Mouse (Mus musculus) kidney, adult 18-20 months (tissue): ENCODE results near the gene Hagh.

Experiments
- DNase-seq: peaks from one replicate; pipeline ENCODE4 v3.0.0; 2021

Hagh gene

DNA sequence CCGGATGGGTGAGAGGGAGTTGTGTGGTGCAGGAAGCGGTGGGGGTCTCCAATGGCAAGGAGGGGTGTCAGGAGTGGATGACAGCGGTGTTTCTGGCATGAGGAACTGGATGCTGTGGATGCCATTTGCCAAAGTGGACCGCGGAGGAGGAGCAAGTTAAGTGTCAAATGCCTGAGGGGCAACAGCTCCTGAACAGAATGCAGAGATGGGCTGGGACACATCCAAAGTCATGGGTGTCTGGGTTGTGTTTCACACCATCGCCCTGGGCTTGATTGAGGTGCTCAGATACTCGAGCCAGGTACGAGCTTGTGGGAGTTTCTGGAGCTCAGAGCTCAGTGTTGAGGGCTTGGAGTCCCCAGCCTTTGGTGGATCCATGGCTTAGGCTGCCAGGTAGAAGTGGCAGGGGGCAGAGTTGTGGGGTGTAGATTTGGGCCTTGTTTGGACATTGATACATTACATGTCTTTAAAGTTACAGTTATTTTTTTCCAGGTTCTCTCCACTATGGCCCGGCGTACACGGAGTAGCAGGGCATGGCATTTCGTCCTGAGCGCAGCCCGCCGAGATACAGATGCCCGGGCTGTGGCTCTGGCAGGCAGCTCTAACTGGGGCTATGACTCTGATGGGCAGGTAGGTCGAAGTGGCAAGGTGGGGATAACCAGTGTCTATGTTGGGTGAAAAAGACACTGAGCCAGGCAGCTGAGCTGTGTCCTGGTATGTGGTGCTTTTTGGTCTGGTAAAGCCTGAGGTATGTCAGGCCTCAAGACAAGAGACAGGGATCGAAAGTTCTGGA is 47.5 kb downstream of the Hagh start:
- no peak for DNase-seq

DNA sequence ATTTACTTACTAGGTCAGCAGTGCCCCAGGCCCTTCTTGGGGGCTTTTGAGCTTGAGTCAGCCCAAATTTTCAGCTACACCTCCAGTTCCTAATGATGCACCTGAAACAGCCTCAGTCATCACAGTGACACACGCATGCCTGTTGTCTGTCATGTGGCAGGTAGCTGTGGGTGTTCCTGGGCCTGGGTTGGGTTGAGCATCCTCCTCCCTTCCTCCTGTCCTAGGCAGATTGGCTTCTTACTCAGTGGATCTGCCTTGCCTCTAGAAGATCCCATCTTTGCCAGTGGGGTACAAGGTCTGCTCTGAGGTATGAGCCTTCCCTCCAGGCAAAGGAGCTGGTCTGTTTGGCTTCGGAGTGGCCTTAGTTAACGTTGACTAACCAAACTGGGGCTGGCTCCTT is 48.9 kb downstream of the Hagh start:
- no peak for DNase-seq

DNA sequence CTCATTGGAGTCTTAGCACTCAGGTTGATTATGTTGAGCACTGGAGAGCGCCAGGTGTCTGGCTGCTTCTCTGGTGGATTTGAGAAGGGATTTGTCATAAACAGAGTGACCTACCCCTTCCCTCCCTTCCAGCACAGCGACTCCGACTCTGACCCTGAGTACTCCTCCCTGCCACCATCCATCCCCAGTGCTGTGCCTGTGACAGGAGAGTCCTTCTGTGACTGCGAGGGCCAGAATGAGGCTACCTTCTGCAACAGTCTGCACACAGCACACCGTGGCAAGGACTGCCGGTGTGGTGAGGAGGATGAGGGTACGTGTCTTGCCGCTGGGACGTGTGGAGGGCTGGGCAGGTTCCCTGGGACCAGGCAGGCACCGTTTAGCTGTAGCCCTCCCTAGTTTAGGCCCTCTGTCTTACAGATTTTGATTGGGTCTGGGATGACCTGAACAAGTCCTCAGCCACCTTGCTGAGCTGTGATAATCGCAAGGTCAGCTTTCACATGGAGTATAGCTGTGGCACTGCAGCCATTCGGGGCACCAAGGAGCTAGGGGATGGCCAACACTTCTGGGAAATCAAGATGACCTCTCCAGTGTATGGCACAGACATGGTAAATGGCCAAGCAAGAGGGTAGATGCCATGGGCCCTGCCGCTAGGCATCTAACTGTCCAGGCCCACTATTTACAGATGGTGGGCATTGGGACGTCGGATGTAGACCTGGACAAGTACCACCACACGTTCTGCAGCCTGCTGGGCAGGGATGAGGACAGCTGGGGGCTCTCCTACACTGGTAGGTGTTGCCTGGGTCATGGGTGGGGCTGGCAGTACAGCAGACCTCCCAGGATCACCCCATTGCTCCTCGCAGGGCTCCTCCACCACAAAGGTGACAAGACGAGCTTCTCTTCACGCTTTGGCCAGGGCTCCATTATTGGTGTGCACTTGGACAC is 50.5 kb downstream of the Hagh start:
- DNase-seq, result no peak

DNA sequence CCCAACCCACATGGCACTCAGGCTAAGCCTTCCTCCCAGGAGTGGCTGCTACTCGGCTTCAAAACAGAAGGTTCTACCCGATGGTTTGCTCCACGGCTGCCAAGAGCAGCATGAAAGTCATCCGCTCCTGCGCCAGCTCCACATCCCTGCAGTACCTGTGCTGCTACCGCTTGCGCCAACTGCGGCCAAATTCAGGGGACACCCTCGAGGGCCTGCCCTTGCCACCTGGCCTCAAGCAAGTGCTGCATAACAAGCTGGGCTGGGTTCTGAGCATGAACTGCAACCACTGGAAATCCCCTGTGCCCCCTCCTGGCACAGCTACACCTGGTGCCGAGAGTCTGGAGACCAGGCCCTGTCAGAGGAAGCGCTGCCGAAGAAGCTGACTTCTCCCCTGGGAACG is 51.4 kb downstream of the Hagh start:
- DNase-seq, result no peak

DNA sequence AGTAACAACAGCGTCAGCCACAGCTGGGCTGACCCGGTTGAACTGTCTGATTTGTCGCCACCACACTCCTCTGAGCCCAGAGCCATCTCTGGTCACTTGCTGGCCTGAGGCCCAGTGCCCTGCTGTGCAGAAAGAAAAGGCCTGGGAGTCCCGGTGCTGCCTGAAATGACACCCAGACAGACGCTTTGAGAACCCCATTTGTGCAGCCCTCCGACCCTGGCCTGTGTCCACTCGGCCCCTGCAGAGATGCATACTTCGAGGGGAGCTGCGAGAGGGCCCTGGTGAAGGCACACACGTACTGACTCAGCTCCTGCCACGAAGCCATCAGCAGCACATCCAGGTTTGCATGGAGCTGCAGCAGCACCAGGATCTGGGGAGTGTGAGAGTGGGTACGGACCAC is 52.8 kb downstream of the Hagh start:
- no peak for DNase-seq

DNA sequence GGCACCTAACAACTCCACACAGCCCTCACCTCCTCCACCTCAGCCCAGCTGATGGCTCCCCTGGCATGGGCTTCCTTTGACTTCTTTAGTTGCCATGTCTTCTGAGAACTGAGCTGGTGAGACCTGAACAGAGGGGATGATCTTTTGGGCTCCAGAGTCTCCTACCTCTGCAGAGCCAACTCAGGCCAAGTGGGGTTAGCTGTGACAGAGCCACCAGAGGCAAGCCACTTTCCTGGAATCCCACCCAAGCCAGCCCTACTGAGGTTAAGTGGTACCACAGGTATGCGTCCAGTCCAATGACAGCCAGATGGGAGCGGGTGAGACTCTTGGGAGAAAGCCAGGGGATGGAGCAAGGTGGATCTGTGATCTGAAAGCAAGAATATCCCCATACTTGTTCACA is 53.3 kb downstream of the Hagh start:
- DNase-seq, result no peak

DNA sequence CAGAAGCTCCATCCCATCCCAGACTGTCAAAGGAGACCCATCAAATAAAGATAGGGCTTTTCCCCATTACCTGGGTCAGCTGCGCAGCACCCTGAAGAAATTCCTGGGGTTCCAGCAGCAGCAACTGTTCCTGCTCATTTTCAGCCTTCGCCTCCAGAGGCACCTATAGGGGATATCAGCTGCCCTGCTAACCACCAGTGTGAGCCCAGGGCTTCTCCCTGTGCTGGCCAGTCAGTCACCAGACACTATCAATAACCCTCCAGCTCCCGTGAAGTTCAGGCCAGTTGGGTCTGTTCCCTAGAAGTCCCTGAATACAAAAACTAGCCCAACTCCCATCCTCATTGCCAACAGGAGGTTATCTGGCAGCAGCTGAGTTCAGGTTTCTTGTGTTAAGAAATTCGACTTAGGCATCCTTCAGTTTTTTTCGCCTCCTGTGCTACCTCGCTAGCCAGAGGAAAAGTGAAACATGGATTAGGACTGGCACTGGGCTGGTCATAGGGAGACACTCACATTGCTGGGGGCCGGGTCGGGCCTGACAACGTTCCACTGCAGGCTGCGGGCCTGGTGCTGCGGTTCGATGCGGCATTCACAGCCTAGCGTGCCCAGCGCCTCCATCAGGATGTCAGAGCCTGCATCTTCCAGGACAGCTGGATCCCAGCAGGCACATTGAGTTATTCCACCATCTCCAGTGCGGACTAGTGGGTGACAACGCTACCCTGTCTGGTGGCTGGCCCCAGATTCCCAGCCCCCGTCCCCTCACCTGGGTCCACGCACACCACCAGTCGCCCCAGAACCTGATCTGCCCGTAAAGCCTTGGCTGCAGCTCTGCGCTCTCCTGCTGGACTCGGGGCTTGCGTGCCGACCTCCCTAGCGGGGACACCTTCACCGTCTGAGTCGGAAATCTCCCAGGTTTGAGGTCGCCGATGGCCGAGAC is 54.4 kb downstream of the Hagh start:
- DNase-seq, result no peak

DNA sequence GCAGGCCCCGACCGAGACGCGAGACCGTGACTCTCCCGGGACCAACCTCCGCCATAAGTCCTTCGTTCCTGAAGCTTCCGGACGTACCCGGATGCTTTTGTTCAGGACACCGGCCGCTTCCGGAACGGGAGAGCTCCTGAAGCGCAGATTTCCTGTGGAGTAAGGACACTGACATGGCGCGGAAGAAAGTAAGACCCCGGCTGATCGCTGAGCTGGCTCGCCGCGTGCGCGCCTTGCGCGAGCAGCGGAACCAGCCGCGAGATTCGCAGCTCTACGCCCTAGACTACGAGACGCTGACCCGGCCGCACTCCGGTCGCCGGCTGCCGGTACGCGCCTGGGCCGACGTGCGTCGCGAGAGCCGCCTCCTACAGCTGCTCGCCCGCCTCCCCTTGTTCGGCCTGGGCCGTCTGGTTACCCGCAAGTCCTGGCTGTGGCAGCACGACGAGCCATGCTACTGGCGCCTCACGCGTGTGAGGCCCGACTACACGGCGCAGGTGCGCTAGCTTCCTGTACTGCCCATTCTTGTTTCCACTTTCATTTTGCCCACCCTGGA is 55.1 kb downstream of the Hagh start, which contains the start of the genes Eme2 and Mrps34:
Gene Eme2, minus strand, starts transcription at position 93 of the 553 bp plus-strand sequence.
Gene Mrps34, plus strand, starts transcription at position 122 of the 553 bp plus-strand sequence.
- DNase-seq, result peak; percentile 87

DNA sequence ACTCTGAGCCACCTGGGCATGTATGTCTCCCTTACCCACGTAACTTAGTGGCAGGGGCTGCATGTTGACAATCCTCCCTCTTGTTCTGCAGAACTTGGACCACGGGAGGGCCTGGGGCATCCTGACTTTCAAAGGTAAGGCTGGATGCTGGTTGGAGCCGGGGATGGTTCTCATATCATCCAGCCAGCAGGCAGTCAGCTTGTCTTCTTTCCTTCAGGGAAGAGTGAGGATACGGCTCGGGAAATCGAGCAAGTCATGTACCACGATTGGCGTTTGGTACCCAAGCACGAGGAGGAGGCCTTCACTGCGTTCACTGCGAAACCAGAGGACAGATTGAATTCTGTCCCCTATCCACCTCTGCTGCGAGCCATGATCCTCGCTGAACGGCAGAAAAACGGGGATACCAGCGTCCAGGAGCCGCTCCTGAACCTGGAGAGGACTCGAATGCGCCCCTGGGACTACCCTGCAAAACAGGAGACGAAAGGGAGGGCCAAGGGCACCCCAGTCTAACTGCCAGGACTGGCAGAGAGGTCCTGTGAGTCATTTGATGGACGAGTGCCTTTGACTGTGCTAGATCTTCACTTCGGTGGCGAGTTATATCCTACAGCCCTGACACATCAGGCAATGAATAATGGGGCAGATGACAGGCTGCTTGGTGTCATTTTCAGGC is 55.8 kb downstream of the Hagh start:
- DNase-seq, result no peak

DNA sequence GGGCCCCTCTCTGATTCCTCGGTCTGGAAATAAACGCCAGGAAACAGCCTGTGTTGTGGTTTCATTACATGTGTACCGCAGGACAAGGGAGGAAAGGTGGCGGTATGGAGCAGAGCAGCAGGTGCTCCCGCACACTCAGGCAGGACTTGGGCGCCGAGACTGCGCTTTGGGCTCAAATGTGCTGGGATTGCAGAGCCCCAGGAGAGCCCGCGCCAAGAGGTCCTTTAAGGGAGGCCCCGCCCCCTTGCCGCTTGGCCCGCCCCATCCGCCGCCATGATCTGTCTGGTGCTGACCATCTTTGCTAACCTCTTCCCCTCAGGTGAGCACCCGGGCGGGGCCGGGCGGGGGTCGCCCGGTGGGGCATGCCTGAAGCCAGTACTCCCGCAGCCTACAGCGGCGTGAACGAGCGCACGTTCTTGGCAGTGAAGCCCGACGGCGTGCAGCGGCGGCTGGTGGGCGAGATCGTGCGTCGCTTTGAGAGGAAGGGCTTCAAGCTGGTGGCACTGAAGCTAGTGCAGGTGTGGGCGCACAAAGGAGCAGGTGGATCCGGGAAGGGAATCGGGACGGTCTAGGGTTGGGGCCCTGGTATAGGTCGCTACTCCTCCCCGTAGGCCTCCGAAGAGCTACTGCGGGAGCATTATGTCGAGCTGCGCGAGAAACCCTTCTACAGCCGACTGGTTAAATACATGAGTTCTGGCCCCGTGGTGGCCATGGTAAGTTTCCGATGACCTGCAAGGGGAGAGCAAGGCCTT is 56.5 kb downstream of the Hagh start, which contains the start of gene Nme3:
Gene Nme3, plus strand, starts transcription at position 260 of the 752 bp plus-strand sequence.
- peak; percentile 84 for DNase-seq

DNA sequence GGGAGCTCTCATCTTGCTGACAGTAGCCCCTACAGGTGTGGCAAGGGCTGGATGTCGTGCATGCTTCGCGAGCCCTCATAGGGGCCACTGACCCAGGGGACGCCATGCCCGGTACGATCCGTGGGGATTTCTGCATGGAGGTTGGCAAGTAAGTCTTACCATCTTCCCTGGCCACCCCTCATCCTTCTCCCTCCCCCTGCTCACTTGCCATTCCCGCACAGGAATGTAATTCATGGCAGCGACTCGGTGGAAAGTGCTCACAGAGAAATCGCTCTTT is 57.0 kb downstream of the Hagh start:
- DNase-seq, result no peak

DNA sequence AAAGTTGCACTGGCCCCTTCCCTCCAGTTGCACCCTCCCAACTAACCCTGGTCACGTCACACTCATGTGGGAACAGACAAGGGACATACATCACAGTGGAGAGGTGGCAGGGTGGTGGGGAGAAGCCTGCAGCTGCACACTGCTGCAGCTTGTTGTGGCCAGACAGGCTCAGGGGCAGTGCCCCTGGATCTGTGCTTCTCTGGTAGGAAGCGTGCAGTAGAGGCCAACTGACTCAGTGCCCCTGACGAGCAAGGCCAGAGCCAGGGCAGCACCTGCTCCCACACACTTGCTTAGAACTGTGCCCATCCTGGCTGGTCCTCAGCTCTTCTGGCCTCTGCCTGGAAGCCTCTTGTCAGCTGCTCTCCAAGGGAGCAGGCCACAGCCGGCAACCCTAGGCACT is 57.7 kb downstream of the Hagh start:
- DNase-seq, result no peak

DNA sequence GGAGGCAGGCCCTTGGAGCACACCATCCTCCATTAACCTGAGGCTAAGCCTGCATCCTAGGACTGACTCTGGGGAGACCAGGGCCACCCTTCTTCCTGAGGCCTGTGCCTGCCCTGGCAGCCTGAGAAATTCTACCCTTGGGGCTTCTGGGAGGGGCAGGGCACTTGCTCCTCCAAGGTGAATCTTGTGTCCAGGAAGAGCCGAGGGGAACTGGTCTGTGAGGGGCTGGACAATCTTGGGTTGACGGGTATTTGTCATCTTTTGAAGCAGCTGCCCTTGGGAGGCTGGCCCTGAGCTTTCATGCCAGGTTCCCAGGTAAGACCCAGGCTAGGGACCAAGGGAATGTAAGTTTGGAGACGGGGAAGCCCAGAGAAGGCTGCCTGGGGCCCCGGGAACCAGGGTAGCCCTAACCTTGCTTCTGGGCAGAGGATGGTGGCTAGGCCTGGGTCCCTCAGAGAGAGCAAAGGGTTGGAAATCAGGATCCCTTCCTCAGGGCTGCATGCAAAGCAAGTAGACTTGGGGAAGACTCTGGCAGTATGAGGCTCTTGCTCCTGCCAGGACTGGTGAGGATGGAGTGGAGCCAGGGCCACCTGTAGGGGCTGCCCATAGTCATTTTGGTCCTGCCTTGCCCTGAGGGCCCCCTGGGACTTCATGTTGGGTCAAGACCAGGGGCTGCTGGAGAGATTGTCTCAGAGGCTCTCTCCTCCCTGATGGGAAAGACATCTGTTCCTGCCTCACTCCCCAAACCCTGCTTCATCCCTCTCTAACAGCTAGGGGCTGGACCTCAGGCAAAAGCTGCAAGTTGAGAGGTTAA is 58.3 kb downstream of the Hagh start:
- no peak for DNase-seq

DNA sequence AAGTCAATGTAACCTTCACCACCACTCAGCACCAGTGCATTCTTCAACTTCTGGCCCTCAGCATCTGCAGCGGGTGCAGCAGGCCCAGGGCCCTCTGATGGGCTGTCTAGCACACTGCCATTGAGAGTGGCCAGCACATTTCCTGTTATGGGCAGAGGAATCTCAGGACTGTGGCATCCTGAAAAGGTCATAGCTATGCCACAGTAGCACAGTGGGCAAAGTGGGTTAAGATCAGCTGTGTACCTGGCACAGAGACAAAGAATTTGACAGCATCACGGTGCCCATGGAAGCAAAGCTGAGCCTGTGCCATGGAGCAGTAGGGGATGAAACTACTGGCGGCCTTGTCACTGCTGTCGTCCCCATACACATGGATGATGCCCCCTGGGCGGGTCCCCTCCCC is 59.2 kb downstream of the Hagh start:
- DNase-seq, result no peak

DNA sequence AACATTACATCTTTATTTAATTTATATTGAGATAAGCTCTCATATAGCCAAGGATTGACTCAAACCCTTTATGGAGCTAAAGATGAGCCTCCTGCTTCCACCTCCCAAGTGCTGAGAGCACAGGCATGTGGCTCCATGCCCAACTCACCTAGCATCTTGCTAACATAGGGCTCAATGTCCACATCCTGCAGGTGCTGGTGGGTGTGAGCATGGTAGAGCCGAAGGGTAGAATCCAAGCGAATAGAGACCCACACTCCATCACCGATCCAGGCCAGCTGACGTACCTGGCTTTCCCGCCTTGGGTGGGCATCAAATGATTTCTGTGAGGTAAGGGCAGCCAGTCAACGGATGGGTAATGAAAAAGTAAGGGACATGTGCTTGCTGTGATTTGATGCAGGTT is 60.1 kb downstream of the Hagh start:
- DNase-seq, result no peak

DNA sequence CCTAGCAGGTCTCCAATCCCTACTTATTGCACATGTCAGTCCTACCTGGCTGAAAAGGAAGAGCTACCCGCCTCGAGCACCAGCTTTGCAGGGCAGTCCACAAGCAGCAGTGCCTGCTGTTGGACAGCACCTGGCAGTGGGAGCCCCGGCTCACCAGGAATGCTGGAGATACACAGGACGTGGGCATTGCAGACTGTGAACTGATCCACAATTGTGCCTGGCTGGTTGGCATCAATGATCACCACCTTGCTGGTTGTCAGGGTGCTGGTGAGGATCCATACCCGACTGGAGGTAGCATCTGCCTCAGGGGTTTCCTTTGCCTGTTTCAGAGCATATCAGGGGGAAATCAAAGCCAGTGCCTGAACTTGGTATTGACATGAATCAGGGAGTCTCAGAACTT is 62.2 kb downstream of the Hagh start:
- no peak for DNase-seq

DNA sequence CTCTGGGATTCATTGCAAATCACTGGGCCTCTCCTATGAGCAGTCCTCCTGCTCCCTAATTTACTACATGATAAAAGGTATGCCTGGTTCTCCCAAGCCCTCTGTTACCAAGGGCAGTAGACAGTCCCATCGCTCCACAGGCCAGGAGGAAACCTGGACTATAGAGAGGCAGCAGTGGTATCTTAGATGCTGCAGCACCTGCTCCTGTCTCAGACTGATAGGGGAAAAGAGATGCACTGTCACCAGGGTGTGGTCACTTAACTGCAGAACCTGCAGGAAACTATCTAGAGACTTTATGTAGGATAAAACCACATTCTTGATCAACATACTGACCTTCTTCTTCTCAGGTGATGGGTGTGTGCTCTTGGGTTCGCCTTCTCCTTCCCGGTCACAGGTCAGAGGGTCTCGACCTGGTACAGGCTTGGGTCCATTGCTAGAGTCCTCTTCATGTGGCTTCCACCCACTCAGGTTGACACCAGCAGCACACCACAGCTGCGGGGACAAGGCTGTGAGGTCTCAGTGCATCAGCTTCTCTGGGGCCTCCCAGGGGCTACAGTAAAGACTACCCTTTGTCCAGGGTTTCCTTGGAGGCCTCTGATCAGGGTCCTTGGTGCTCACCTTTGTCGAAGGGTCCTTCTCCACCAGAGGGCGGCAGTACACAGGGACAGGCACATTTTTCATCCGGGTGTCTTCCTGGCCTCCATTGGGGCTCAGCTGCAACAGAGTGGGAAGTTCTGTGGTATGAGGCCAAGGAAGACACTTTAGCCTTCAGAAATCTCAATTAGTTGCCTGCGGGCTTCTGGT is 62.9 kb downstream of the Hagh start:
- DNase-seq, result peak; percentile 53

DNA sequence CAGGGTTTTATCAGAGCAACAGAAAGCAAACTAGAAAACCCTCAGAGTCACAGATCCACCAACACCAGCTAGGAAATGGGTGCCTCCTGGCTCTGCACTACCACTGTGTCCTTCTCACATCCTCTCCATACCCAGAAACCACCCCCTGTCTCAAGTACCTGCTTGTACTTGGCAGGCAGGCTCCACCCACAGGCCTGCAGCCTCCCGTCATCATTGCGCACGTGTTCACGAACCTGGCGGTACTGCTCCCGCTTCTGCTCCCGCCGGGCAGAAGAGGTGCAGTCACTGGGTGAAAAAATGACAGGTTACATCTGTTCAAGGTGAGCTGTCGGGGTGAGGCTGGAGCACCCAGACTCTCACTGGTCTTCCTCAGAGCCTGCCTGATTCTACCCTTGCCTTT is 63.8 kb downstream of the Hagh start:
- no peak for DNase-seq

DNA sequence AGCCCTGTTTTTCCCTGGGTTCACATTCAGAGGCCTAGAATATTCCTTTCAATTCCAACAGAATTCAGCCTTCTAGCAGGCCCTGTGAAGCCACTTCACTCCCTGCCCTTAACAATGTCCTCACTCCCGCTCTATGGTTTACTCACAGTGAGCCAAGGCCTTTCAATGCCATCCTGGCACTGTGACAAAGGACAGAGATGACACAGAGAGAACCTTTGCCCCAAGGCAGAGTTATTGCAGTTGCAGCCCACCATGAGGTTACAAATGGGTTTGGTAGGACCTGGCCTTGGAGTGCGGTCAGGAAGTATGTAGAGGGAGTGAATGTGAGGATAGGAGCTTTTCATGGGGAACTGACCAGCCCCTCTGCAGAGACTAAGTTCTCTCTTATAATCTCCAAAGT is 67.6 kb downstream of the Hagh start:
- no peak for DNase-seq

DNA sequence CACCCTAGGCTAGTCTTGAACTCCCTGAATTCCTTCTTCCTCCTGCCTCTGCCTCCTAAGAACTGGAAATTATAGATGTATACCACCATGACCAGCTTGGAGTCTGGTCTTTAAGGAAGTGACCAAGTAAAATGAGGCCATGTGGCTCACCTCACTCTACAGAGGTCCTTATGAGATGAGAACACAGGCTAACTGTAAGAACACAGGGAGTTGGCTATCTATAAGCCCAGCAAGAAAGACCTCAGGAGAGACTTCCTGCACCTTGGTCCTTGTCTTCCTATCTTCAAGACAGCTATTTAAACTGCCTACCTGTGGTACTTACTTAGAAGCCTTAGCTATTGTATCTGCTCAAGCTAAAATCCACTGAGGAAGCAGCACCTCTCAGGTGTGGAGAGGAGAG is 74.0 kb downstream of the Hagh start:
- no peak for DNase-seq
